Comparison of ENCODE assay signal across 22 mouse cellular contexts in the genomic region with DNA sequence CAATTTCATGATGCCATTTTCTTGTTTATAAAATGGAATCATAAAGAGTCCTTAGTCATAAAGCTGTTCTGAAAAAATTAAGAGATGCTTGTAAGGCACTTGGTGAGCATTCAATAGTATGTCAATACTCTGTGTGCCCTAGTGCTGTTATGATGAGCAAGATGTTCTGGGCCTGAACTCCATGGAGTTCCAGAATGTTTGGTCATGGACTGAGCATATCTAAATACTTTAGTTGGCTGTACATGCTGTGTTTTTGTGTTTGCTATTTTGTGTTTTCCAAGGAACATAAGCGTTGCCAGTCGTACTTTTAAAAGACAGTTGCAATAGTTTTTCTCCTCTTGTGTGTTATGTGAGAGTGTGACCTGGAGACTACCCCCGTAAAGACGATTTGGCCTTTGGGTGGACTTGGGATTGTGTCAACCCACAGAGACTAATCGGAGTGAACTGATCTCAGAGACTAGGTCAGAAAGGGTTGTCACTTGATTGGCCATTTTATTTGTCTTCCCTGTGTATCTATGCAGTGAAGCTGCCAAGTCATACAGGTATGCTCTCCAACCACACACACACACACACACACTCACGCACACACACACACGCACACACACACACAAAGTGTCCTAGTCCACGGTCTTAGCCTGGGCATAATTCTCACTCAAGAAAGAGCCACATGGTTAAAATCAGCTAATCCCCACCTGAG.
DNase-seq lines count a peak whose midpoint lies in the region; ATAC-seq and TF ChIP-seq lines count a peak whose summit lies in the region.
"Had no signal": no experiment of that assay in that cellular context is flagged by ENCODE, and none has a peak within 500 bp of the region (broad histone marks: within the 10 kb centered on the region; RNA-seq: fewer than 3 reads in every experiment).

No protein-coding gene starts in this region.

- H3K9ac ChIP-seq in heart, embryonic 11.5 days (ENCODE audit: low read depth, low read length), result no peak overlapping the region
- no peak overlapping the region for H3K9ac ChIP-seq in lung, postnatal 0 days (replicated peaks; ENCODE audit: low read depth)
- H3K9ac ChIP-seq: forebrain, embryonic 13.5 days; hindbrain, embryonic 13.5 days; intestine, embryonic 15.5 days had no signal

- no peak overlapping the region for H3K4me3 ChIP-seq in heart, embryonic 11.5 days (ENCODE audit: low read depth, low read length)
- H3K4me3 ChIP-seq in heart, embryonic 10.5 days, result no peak overlapping the region
- no peak overlapping the region for H3K4me3 ChIP-seq in lung, postnatal 0 days (ENCODE audit: low read depth, low read length)
- H3K4me3 ChIP-seq: forebrain, embryonic 10.5 days; forebrain, embryonic 13.5 days; hindbrain, embryonic 10.5 days; hindbrain, embryonic 13.5 days; intestine, embryonic 15.5 days had no signal

- H3K9me3 ChIP-seq in heart, embryonic 11.5 days (replicated peaks; ENCODE audit: control insufficient read depth, low read length), result no peaks in the 10 kb centered on the region
- H3K9me3 ChIP-seq in heart, embryonic 10.5 days, result no peaks in the 10 kb centered on the region
- no peaks in the 10 kb centered on the region for H3K9me3 ChIP-seq in lung, postnatal 0 days (ENCODE audit: low read length)
- H3K9me3 ChIP-seq: forebrain, embryonic 10.5 days; forebrain, embryonic 13.5 days; hindbrain, embryonic 10.5 days; hindbrain, embryonic 13.5 days; intestine, embryonic 15.5 days had no signal

- no peaks in the 10 kb centered on the region for H3K36me3 ChIP-seq in heart, embryonic 11.5 days (ENCODE audit: control insufficient read depth, insufficient read depth, low read length)
- H3K36me3 ChIP-seq in heart, embryonic 10.5 days, result no peaks in the 10 kb centered on the region
- H3K36me3 ChIP-seq in lung, postnatal 0 days (ENCODE audit: insufficient read depth, low read length), result no peaks in the 10 kb centered on the region
- H3K36me3 ChIP-seq: forebrain, embryonic 10.5 days; hindbrain, embryonic 10.5 days; hindbrain, embryonic 13.5 days; intestine, embryonic 15.5 days had no signal

- H3K4me2 ChIP-seq in heart, embryonic 11.5 days, result no peak overlapping the region
- no peak overlapping the region for H3K4me2 ChIP-seq in lung, postnatal 0 days (replicated peaks; ENCODE audit: low read depth, low read length)
- H3K4me2 ChIP-seq: forebrain, embryonic 13.5 days; hindbrain, embryonic 13.5 days; intestine, embryonic 15.5 days had no signal

- no peak for ATAC-seq in heart, embryonic 11.5 days (replicated peaks; ENCODE audit: insufficient number of reproducible peaks, low FRiP score, low TSS enrichment)
- ATAC-seq in lung, postnatal 0 days, result no peak; the same call in 1 of the 2 replicates
- ATAC-seq: forebrain, embryonic 13.5 days; forebrain, embryonic 16.5 days; hindbrain, embryonic 16.5 days; intestine, embryonic 15.5 days; Patski had no signal

- TF ChIP-seq CTCF in lung, postnatal 0 days (IDR thresholded peaks at IDR 0.05), result no peak

- intact Hi-C loops in gastrocnemius, postnatal 14 days (cut with DNase I; ENCODE audit: low total_unique reads), result no loop called here

- peak; percentile 44 for DNase-seq in gastrocnemius, adult 18-20 months (ENCODE audit: low spot score)
- DNase-seq in gastrocnemius, postnatal 14 days, result no peak
- peak; percentile 93 for DNase-seq in heart, adult 11 months
- peak; percentile 18 to 49 for DNase-seq in heart, adult 9 months (ENCODE audit: low spot score in 2 of 2)
- DNase-seq in heart, embryonic 10.5 days (ENCODE audit: low spot score), result no peak
- DNase-seq in lung, postnatal 0 days (ENCODE audit: low spot score), result no peak
- no peak for DNase-seq in lung, adult 18-20 months
- DNase-seq: adrenal gland, postnatal 10 days; adrenal gland, postnatal 36 days; cerebellum, adult 18-20 months; cerebellum, adult 9-10 months; cerebellum, postnatal 14 days; kidney, adult 11 months had no signal

- no peak overlapping the region for H3K27ac ChIP-seq in heart, embryonic 11.5 days (ENCODE audit: low read depth, low read length)
- H3K27ac ChIP-seq in heart, embryonic 10.5 days, result no peak overlapping the region
- H3K27ac ChIP-seq in lung, postnatal 0 days (ENCODE audit: low read length), result no peak overlapping the region
- H3K27ac ChIP-seq: forebrain, embryonic 10.5 days; forebrain, embryonic 13.5 days; hindbrain, embryonic 10.5 days; intestine, embryonic 15.5 days had no signal

- 91% methylated on average over 8 of the region's 8 CpGs for WGBS in heart, embryonic 11.5 days (ENCODE audit: insufficient replicate concordance)
- WGBS in heart, embryonic 10.5 days, result 93% methylated on average over 8 of the region's 8 CpGs
- 84% methylated on average over 8 of the region's 8 CpGs for WGBS in lung, postnatal 0 days

- peak; percentile 80 for TF ChIP-seq EP300 in lung, postnatal 0 days (IDR thresholded peaks at IDR 0.05)

- no peaks in the 10 kb centered on the region for H3K4me1 ChIP-seq in heart, embryonic 11.5 days (ENCODE audit: control insufficient read depth, insufficient read depth, low read length)
- H3K4me1 ChIP-seq in heart, embryonic 10.5 days, result no peaks in the 10 kb centered on the region
- H3K4me1 ChIP-seq in lung, postnatal 0 days (ENCODE audit: insufficient read depth, low read depth, low read length), result no peaks in the 10 kb centered on the region
- H3K4me1 ChIP-seq: hindbrain, embryonic 13.5 days; intestine, embryonic 15.5 days had no signal

- H3K27me3 ChIP-seq in heart, embryonic 11.5 days (ENCODE audit: control insufficient read depth, insufficient read depth, low read length), result no peaks in the 10 kb centered on the region
- no peaks in the 10 kb centered on the region for H3K27me3 ChIP-seq in heart, embryonic 10.5 days (ENCODE audit: insufficient read depth, poor library complexity, severe bottlenecking)
- H3K27me3 ChIP-seq in lung, postnatal 0 days (replicated peaks; ENCODE audit: insufficient read depth, low read length), result no peaks in the 10 kb centered on the region
- H3K27me3 ChIP-seq: forebrain, embryonic 13.5 days; hindbrain, embryonic 13.5 days; intestine, embryonic 15.5 days; Patski had no signal

Comparison
In these comparisons a context has a peak if more than half of its experiments do, and no peak if none do; other contexts are left out.
1. DNase-seq: peak in gastrocnemius, adult 18-20 months (single experiment), heart, adult 11 months (single experiment) and heart, adult 9 months (2 of 2); none in gastrocnemius, postnatal 14 days (single experiment), heart, embryonic 10.5 days (single experiment), lung, postnatal 0 days (single experiment) and lung, adult 18-20 months (0 of 2).